Mouse (Mus musculus) forebrain, embryonic 15.5 days (tissue): ENCODE measurements around the gene Cyb5b. TPM values are rescaled to one million over a fixed set of nuclear protein-coding genes. Genes with fewer than 3 reads are reported as not detected.
"Not testable (repeated sequence)": the region's sequence is repeated elsewhere in the genome, so short reads cannot be mapped to it uniquely, and the experiment has no call there.

Experiments
- ATAC-seq: fragments of 200-750 bp; cut with Nextera tagmentation; replicated peaks from 2 replicates; pipeline ENCODE4 v1.8.0; 2017; ENCODE audit warnings: mild to moderate bottlenecking, moderate TSS enrichment, moderate library complexity
- H3K27ac ChIP-seq: fragments of 300-500 bp; sonication (generic); replicated peaks from 2 replicates; pipeline ENCODE4 v1.5.1; 2015; ENCODE audit warnings: mild to moderate bottlenecking, inconsistent platforms
- H3K27me3 ChIP-seq: fragments of 300-500 bp; sonication (generic); 2 replicates; pipeline ENCODE4 v1.6.1; 2015; ENCODE audit warnings: inconsistent platforms
- H3K36me3 ChIP-seq: fragments of 300-500 bp; sonication (generic); 2 replicates; pipeline ENCODE4 v1.6.1; 2015; ENCODE audit warnings: mild to moderate bottlenecking, inconsistent platforms
- H3K4me1 ChIP-seq: fragments of 300-500 bp; sonication (generic); 2 replicates; pipeline ENCODE4 v1.6.1; 2015; ENCODE audit warnings: inconsistent platforms
- H3K4me2 ChIP-seq: fragments of 300-500 bp; sonication (generic); replicated peaks from 2 replicates; pipeline ENCODE4 v1.6.1; 2015; ENCODE audit warnings: mild to moderate bottlenecking, inconsistent platforms
- H3K4me3 ChIP-seq: fragments of 300-500 bp; sonication (generic); 2 replicates; pipeline ENCODE4 v1.5.1; 2015; ENCODE audit warnings: mild to moderate bottlenecking, inconsistent platforms
- H3K9ac ChIP-seq: fragments of 300-500 bp; sonication (generic); replicated peaks from 2 replicates; pipeline ENCODE4 v1.6.1; 2015; ENCODE audit warnings: mild to moderate bottlenecking, inconsistent platforms
- H3K9me3 ChIP-seq: fragments of 300-500 bp; sonication (generic); 2 replicates; pipeline ENCODE4 v1.6.1; 2016; ENCODE audit warnings: inconsistent platforms
- WGBS: fragments of 180-500 bp; shearing (Covaris S2); methylation state at CpG from one replicate; pipeline ENCODE4 v1.1.7; 2015; ENCODE audit warnings: mixed read lengths; 5-methylcytosine and 5-hydroxymethylcytosine counted together
- polyA plus RNA-seq: library from polyadenylated mRNA; unstranded; fragments of >200 nt; fragmentation: Nextera tagmentation; extraction: Ambion mirVana; gene quantifications from 2 replicates; pipeline ENCODE4 v1.2.1, GENCODE M21; 2015

Gene Cyb5b
- polyA plus RNA-seq, 1 experiment from 2014 or later = 105 TPM

- WGBS = 75% methylated on average over 5 of the region's 5 CpGs
- Histone ChIP-seq H3K4me2 (no peak overlapping the region), H3K4me1 (0 out of 2 replicates have a peak, but pooled peaks cover under 1% of the 10 kb centered on the region), H3K9ac (no peak overlapping the region), H3K4me3 (no peak overlapping the region), H3K27me3 (no peaks in the 10 kb centered on the region), H3K9me3 (no peaks in the 10 kb centered on the region), H3K27ac (no peak overlapping the region), H3K36me3 (peaks cover 29% of the 10 kb centered on the region)
- ATAC-seq = no peak
Measured at GRCm38 (mm10) chr8:107187631-107188030, 37.2 kb downstream of the Cyb5b start.

DNA sequence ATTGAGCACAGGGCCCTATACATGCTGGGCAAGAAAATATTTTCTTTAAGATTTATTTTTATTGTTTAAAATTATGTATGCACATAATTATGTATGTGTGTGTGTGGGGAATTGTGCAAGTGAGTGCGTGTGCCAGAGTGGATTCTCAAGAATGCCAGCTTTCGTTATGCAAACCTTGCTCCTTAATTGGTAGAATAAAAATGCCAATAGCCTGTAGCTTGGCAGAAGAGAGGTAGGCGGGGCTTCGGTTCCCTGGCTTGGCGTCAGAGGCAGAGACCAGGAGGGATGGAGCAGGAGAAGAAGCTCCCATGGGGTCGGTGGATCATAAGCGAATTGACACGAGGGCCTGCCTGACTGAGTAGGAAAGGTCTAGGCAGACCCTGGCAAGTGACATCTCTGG, 42.2 kb downstream of the Cyb5b start:
- WGBS = 46% methylated on average over 8 of the region's 8 CpGs
- Histone ChIP-seq H3K4me3 (no peak overlapping the region), H3K27me3 (no peaks in the 10 kb centered on the region), H3K9ac (no peak overlapping the region), H3K27ac (no peak overlapping the region), H3K4me1 (0 out of 2 replicates have a peak, but pooled peaks cover 2% of the 10 kb centered on the region), H3K4me2 (no peak overlapping the region), H3K9me3 (no peaks in the 10 kb centered on the region), H3K36me3 (no peaks in the 10 kb centered on the region)
- ATAC-seq = no peak

DNA sequence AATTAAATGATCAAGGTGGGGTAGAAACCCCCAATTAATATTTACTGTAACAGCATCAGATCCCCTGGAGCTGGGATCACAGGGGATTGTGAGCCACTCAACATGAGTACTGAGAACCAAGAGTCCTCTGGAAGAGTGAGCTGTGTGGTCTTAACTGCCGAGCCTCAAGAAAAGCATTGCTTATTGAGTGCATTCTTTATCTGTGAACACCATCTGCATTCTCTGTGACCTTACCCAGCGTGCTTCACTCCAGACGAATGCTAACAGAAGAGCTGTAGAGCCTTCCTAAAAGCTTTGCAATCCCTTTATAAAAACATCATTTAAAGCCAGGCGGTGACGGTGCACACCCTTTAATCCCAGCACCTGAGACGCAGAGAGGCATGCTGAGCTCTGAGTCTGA, 42.9 kb downstream of the Cyb5b start:
- no peaks in the 10 kb centered on the region for H3K36me3 ChIP-seq
- H3K9ac ChIP-seq = no peak overlapping the region
- no peaks in the 10 kb centered on the region for H3K9me3 ChIP-seq
- H3K4me3 ChIP-seq = no peak overlapping the region
- no peak overlapping the region for H3K4me2 ChIP-seq
- 0 out of 2 replicates have a peak, but pooled peaks cover 2% of the 10 kb centered on the region for H3K4me1 ChIP-seq
- no peak overlapping the region for H3K27ac ChIP-seq
- no peaks in the 10 kb centered on the region for H3K27me3 ChIP-seq
- no peak for ATAC-seq
- WGBS = 72% methylated on average over 6 of the region's 6 CpGs

DNA sequence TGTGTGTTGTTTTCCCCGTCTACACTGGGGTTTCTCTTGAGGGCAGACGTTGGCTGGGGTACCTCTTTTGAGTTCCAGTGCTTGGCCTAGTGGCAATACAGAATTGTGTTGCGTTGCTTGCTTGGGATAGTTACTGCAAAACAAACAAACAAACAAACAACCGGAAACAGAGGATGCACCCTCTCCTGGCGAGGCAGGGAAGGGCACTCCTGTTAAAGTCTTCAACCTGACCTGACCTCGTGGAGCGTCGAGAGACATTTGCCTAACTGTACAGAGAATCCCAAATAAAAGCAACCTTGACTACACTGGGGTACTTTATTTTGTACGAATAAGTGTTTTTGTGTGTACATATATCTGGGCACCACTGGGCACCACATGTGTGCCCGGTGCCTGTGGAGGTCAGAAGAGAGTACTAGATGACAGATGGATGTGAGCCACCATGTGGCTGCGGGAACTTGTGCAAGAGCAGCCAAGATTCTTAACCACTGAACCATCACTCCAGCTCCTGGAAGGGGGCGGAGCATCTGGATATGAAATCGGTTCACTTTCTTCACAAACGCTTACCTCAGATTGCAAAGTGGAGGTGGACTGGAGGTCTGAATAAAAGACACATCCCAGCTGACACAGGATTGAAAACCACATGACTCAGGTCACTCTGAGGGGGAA, 44.5 kb downstream of the Cyb5b start:
- 0 out of 2 replicates have a peak, but pooled peaks cover 2% of the 10 kb centered on the region for H3K4me1 ChIP-seq
- H3K4me2 ChIP-seq = no peak overlapping the region
- 90% methylated on average over 14 of the region's 14 CpGs for WGBS
- no peak overlapping the region for H3K9ac ChIP-seq
- no peak for ATAC-seq
- no peak overlapping the region for H3K4me3 ChIP-seq
- no peaks in the 10 kb centered on the region for H3K9me3 ChIP-seq
- H3K36me3 ChIP-seq = no peaks in the 10 kb centered on the region
- no peak overlapping the region for H3K27ac ChIP-seq
- no peaks in the 10 kb centered on the region for H3K27me3 ChIP-seq

GRCm38 (mm10) chr8:107197901-107198826, 47.7 kb downstream of the Cyb5b start:
- no peak overlapping the region for H3K27ac ChIP-seq
- no peak overlapping the region for H3K9ac ChIP-seq
- H3K36me3 ChIP-seq = no peaks in the 10 kb centered on the region
- H3K9me3 ChIP-seq = no peaks in the 10 kb centered on the region
- no peak overlapping the region for H3K4me3 ChIP-seq
- no peak overlapping the region for H3K4me2 ChIP-seq
- H3K27me3 ChIP-seq = no peaks in the 10 kb centered on the region
- ATAC-seq = no peak
- H3K4me1 ChIP-seq = no peaks in the 10 kb centered on the region
- 77% methylated on average over 24 of the region's 24 CpGs for WGBS

- H3K9me3 ChIP-seq = no peaks in the 10 kb centered on the region
- no peak overlapping the region for H3K27ac ChIP-seq
- no peaks in the 10 kb centered on the region for H3K36me3 ChIP-seq
- no peak overlapping the region for H3K4me3 ChIP-seq
- no peak overlapping the region for H3K9ac ChIP-seq
- no peak overlapping the region for H3K4me2 ChIP-seq
- WGBS = 72% methylated on average over 9 of the region's 9 CpGs
- H3K27me3 ChIP-seq = no peaks in the 10 kb centered on the region
- ATAC-seq = peak; percentile 19; the same call in 1 of the 2 replicates
- peaks cover 13% of the 10 kb centered on the region; the same call in 1 of the 2 replicates for H3K4me1 ChIP-seq
Measured at GRCm38 (mm10) chr8:107205164-107205563, 54.7 kb downstream of the Cyb5b start.

DNA sequence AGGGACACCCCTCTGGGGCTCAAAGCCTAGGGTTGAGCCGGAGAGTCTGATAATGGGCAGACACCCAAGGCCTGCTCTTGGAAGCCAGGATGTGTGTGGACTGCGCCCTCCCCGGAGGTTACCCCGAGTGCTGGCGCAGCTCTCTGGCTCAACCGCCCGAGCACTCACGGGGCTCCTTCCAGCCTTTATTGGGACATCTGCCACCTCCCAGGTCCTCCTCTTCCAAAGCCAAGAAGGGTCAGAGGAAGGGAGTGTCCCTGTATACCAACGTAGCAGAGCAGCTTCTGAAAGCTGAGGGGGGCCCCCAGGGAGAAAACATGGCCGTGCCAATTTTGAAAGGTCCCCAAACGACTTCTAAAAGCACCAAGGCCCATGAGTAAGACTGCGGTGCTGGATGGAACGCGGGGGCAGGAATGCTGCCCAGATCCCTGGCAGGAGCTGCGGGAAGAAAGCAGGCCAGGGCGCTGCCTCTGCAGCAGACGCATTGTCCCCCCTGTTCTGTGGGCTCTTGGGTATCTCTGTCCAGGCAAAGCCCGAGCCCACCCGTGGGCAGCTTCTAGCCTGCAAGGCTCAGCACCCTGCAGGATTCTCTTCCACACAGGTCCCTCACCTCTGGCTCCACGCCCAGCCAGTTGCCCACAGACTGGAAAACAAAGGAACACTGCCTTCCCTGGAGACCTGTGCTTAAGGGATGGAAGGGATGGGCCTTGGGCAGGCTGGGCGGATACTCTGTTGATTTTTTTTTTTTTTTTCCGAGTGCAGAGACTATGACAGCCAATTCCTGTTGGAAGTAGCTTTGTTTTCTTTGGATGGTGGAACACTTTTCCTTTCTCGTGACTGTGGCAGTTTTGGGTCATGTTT, 55.5 kb downstream of the Cyb5b start:
- H3K9ac ChIP-seq = no peak overlapping the region
- peaks cover 13% of the 10 kb centered on the region; the same call in 1 of the 2 replicates for H3K4me1 ChIP-seq
- no peaks in the 10 kb centered on the region for H3K9me3 ChIP-seq
- H3K36me3 ChIP-seq = no peaks in the 10 kb centered on the region
- H3K27ac ChIP-seq = peak overlapping the region; percentile 58; the same call in 1 of the 2 replicates
- no peak overlapping the region for H3K4me3 ChIP-seq
- no peak overlapping the region; the same call in 1 of the 2 replicates for H3K4me2 ChIP-seq
- H3K27me3 ChIP-seq = no peaks in the 10 kb centered on the region
- WGBS = 63% methylated on average over 23 of the region's 23 CpGs
- peak; percentile 38; the same call in 1 of the 2 replicates for ATAC-seq

DNA sequence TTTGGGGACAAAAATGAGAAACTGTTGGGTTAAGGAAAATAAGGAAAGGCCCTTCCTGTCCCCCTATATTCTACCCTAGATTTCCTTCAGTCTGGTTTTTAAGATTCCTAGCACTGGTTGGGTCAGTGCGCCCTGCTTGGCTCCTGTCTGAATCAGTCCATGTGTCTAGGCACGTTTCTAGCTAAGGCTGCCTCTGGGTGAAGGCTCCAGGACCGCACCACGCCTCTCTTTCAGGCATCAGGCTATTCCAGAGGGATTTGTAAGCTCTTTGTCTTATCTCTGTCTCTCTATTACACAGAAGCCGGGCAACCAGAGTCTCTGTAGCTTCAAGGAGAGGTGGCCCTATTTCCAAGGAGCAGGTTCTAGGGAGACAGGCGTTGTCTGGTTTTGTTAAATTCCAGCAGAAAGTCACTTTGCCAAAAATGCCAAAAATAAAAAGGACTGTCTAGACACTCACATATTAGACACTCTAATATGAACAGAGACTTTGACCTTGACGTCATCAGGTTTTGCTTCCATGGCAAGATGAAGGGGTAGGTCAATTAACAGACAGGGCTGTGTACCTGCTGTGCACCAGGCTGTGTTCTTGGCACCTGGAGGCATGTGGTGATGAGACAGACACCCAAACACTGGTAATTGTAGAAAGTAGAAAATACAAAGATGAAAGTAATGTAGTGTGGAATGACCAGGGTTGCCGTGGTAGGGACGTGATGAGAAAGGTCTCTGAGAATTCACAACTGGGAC, 56.5 kb downstream of the Cyb5b start:
- Histone ChIP-seq H3K9ac (no peak overlapping the region), H3K4me1 (peaks cover 13% of the 10 kb centered on the region; the same call in 1 of the 2 replicates), H3K36me3 (no peaks in the 10 kb centered on the region), H3K9me3 (no peaks in the 10 kb centered on the region), H3K27ac (no peak overlapping the region), H3K27me3 (no peaks in the 10 kb centered on the region), H3K4me2 (no peak overlapping the region), H3K4me3 (no peak overlapping the region)
- WGBS = 84% methylated on average over 9 of the region's 9 CpGs
- no peak for ATAC-seq

- WGBS = 90% methylated on average over 7 of the region's 7 CpGs
- Histone ChIP-seq H3K4me2 (no peak overlapping the region), H3K9ac (no peak overlapping the region), H3K9me3 (no peaks in the 10 kb centered on the region), H3K27me3 (no peaks in the 10 kb centered on the region), H3K36me3 (no peaks in the 10 kb centered on the region), H3K4me1 (peaks cover 13% of the 10 kb centered on the region; the same call in 1 of the 2 replicates), H3K4me3 (no peak overlapping the region), H3K27ac (no peak overlapping the region)
- ATAC-seq = no peak
Measured at GRCm38 (mm10) chr8:107209185-107209584, 58.7 kb downstream of the Cyb5b start.

DNA sequence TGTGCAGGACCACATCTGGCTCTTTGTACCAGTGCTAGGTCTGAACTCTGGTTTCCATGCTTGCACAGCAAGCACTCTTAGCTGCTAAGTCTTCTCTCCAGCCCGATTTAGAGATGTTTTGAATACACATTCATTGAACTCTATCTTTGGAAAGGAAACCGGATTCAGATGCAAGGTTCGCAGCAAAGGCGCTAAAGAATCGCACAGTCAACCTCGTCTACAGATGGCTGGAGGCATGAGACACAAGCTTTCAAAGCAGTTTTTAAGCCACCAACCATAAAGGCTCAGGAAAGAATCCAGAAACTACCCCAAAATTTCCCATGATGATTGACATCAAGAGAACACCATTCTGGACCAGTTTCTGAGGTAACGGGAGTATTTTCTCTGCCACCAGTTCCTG, 61.6 kb downstream of the Cyb5b start:
- H3K9me3 ChIP-seq = no peaks in the 10 kb centered on the region
- WGBS = 94% methylated on average over 7 of the region's 7 CpGs
- H3K4me2 ChIP-seq = no peak overlapping the region
- H3K27me3 ChIP-seq = no peaks in the 10 kb centered on the region
- no peak overlapping the region for H3K9ac ChIP-seq
- H3K36me3 ChIP-seq = no peaks in the 10 kb centered on the region
- ATAC-seq = no peak
- H3K4me1 ChIP-seq = no peaks in the 10 kb centered on the region
- no peak overlapping the region for H3K27ac ChIP-seq
- no peak overlapping the region for H3K4me3 ChIP-seq

DNA sequence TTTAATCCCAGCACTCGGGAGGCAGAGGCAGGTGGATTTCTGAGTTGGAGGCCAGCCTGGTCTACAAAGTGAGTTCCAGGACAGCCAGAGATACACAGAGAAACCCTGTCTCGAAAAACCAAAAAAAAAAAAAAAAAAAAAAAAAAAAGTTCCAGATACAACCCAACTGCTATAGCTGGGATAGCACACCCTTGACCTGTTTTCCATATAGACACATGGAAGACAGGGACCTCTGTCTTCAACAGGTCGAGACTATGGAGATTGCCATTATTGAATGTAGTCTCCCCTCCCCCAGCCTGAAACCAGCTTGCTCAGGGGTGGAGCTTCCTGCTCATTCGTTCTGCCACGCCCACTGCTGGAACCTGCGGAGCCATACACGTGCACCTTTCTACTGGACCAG, 66.8 kb downstream of the Cyb5b start:
- H3K27me3 ChIP-seq, H3K4me3 ChIP-seq, H3K27ac ChIP-seq, H3K9me3 ChIP-seq, H3K4me1 ChIP-seq, H3K36me3 ChIP-seq, H3K9ac ChIP-seq, ATAC-seq, H3K4me2 ChIP-seq: not testable (repeated sequence)
- WGBS = 71% methylated on average over 6 of the region's 7 CpGs
